Mouse (Mus musculus) C2C12 (cell line): Measurements from ENCODE around the gene Fnbp1l.

Experiments used
- CTCF ChIP-seq: IDR thresholded peaks from one replicate; pipeline ENCODE4 v1.5.1; 2011; ENCODE audit not compliant: control insufficient read depth, insufficient read depth, insufficient read length
- MAX ChIP-seq: IDR thresholded peaks from one replicate; pipeline ENCODE4 v1.6.1; 2011; ENCODE audit warnings: mild to moderate bottlenecking, control low read depth
- MYOG ChIP-seq: IDR thresholded peaks from one replicate; pipeline ENCODE4 v1.6.1; 2011; ENCODE audit not compliant: control insufficient read depth, insufficient read length; ENCODE audit errors: extremely low read depth
- USF1 ChIP-seq: IDR thresholded peaks from one replicate; pipeline ENCODE4 v1.6.1; 2011; ENCODE audit warnings: low read depth, mild to moderate bottlenecking, control low read depth, moderate library complexity

- TF ChIP-seq MAX (no peak), MYOG (no peak), CTCF (no peak), USF1 (no peak)
These were observed 100.4 kb downstream of the Fnbp1l start for GRCm38 (mm10) chr3:122519082-122519481.
